Mouse (Mus musculus) small intestine, adult 2 months (tissue): ENCODE results near the gene Epha4. TPM values are rescaled to one million over a fixed set of nuclear protein-coding genes. Genes with fewer than 3 reads are reported as not detected.

ENCODE experiments used
- H3K27ac ChIP-seq: fragments of 200-500 bp; 2 replicates; pipeline ENCODE4 v1.5.1; 2012; ENCODE audit warnings: low read depth, low read length, control low read depth, inconsistent platforms; ENCODE audit not compliant: insufficient read depth
- H3K27me3 ChIP-seq: fragments of 200-500 bp; 2 replicates; pipeline ENCODE4 v1.6.1; 2012; ENCODE audit warnings: mild to moderate bottlenecking, moderate library complexity, low read length, inconsistent platforms; ENCODE audit not compliant: control insufficient read depth, insufficient read depth
- H3K36me3 ChIP-seq: fragments of 200-500 bp; 2 replicates; pipeline ENCODE4 v1.6.1; 2012; ENCODE audit warnings: mild to moderate bottlenecking, low read length, control low read depth, inconsistent platforms; ENCODE audit not compliant: control insufficient read depth, insufficient read depth
- H3K4me1 ChIP-seq: fragments of 200-500 bp; 2 replicates; pipeline ENCODE4 v1.6.1; 2012; ENCODE audit warnings: low read length, inconsistent platforms, mixed read lengths; ENCODE audit not compliant: control insufficient read depth, insufficient read depth, insufficient read length
- H3K4me3 ChIP-seq: fragments of 200-500 bp; 2 replicates; pipeline ENCODE4 v1.5.1; 2012; ENCODE audit warnings: low read depth, mild to moderate bottlenecking, control low read depth, inconsistent platforms, low read length, moderate library complexity
- CTCF ChIP-seq: fragments of 200-500 bp; IDR thresholded peaks from 2 replicates; pipeline ENCODE4 v1.5.1; 2012; ENCODE audit warnings: low read depth, mild to moderate bottlenecking, control low read depth, inconsistent platforms, low read length, moderate library complexity, mixed read lengths; ENCODE audit not compliant: insufficient replicate concordance, insufficient read length; ENCODE audit errors: extremely low read depth
- POLR2A ChIP-seq: fragments of 200-500 bp; IDR thresholded peaks from 2 replicates; pipeline ENCODE4 v1.6.1; 2012; ENCODE audit warnings: low read depth, mild to moderate bottlenecking, control low read depth, inconsistent platforms, low read length, moderate library complexity
- WGBS: fragments of 180-500 bp; shearing (Covaris S2); methylation state at CpG from one replicate; pipeline ENCODE4 v1.1.7; 2018; 5-methylcytosine and 5-hydroxymethylcytosine counted together
- polyA plus RNA-seq: library from polyadenylated mRNA; depleted of rRNA; stranded (reverse); fragments of >200 nt; gene quantifications from 2 replicates; pipeline ENCODE4 v1.2.3, GENCODE M21; 2012

Gene Epha4
- polyA plus RNA-seq, 1 experiment, result 2.6 TPM

DNA sequence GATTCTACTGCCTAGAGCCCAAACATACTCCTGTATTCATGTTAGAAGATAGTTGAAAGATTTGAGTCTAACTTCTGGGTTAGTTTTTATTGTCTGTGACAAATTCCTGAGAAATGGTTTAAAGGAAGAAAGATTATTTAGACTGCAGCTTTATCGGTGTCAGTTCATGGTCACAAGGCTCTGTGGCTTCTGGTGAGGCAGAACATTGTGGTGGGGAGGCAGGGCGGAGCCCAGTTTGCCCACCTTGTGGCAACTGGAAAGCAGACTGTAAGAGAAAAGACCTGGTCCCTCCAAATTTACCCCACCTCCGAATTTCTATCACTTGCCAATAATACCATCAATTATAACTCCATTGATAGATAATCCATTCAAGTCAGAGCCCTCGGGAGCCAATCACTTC, 171.1 kb downstream of the Epha4 start:
- Histone ChIP-seq H3K27ac (no peak overlapping the region), H3K27me3 (no peaks in the 10 kb centered on the region), H3K4me3 (no peak overlapping the region), H3K36me3 (no peaks in the 10 kb centered on the region), H3K4me1 (no peaks in the 10 kb centered on the region)
- WGBS, result 76% methylated on average over 4 of the region's 4 CpGs
- TF ChIP-seq CTCF (no peak), POLR2A (no peak)

DNA sequence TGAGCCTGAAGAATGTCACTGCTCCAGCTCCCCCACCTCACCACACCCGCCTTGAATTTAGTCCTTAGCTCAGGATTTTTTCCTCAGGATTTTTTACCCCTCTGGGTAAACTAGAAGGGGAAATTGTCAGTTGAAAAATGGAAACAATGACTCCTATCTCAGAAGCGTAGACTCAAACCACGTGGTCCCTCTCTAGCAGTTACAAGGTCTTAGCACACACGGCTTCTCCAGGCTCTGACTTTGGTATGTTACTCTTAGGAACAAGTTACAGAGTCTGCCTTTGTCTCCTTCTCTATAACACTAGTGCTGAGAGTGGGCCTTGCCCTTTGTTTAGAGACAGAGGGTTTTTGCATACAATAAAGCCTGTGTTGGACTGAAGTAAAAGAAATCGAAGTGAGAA, 175.2 kb downstream of the Epha4 start:
- Histone ChIP-seq H3K4me1 (no peaks in the 10 kb centered on the region), H3K36me3 (no peaks in the 10 kb centered on the region), H3K4me3 (no peak overlapping the region), H3K27ac (no peak overlapping the region), H3K27me3 (no peaks in the 10 kb centered on the region)
- 76% methylated on average over 5 of the region's 5 CpGs for WGBS
- TF ChIP-seq CTCF, result no peak
- TF ChIP-seq POLR2A, result no peak

DNA sequence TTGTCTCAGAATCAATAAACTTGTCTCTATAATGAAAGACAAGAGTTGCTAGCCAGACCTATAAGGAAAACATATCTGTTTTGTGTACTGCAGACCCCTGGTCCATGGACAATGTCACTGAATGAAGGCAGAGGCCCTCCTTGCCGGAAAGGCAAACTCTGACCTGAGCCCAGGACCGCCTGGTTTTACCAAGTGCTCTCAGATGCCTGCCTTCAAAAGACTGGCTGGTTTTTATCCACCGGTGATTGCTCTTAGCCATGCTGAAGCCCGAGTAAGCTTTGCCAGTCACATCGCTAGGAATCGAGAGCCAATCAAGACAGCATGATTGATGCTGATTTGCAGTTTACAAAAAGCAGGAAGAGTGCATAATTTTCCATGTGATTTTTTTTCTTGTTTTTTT, 176.5 kb downstream of the Epha4 start:
- TF ChIP-seq CTCF (no peak), POLR2A (no peak)
- Histone ChIP-seq H3K27me3 (no peaks in the 10 kb centered on the region), H3K27ac (no peak overlapping the region), H3K36me3 (no peaks in the 10 kb centered on the region), H3K4me1 (no peaks in the 10 kb centered on the region), H3K4me3 (no peak overlapping the region)
- WGBS, result 57% methylated on average over 6 of the region's 6 CpGs

DNA sequence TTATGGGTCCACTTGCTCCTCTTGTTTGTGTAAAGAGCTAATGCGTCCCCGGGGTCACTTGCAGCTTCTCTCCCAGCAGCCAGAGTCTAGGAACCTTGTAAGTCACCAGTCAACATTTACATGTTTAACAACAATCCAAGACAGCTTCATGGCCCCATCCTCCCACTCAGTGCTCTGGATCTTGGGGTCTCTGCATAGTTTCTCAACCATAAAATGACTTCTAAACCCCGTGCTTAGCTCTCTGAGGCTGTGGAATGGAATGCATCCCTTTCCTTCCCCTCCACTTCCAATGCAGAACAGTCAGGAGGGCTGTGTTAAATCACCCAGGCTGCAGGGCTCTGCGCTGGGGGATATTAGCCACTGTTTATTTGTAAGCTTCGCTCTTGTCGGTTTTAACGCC, 178.0 kb downstream of the Epha4 start:
- Histone ChIP-seq H3K4me1 (no peaks in the 10 kb centered on the region), H3K27me3 (no peaks in the 10 kb centered on the region), H3K36me3 (no peaks in the 10 kb centered on the region), H3K27ac (no peak overlapping the region), H3K4me3 (no peak overlapping the region)
- TF ChIP-seq CTCF (no peak), POLR2A (no peak)
- WGBS, result 85% methylated on average over 7 of the region's 7 CpGs

DNA sequence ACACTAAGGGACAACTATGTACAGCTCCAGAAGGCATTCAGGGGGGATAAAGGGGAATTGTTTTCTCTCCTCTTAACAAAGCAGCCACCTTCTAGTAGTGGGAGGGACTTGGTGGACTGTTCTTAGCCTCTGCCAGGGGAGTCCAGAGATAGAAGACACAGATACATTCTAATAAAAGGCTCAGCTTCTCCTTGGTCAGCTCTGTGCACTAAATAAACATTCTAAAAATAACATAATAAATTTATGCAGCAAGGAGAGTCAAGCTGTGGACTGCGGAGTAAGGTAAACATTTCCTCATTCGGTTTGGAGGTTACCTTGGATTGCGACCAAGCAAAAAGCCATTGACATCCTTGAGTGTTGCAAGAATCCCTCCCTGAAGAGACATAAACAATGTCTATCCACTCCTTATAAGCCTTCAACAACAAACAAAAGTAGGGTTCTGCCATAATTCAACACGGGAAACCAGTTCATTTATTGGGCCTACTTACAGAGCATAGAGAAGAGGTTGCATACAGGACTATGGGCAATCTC, 196.2 kb downstream of the Epha4 start:
- 29% methylated on average over 4 of the region's 4 CpGs for WGBS
- H3K36me3 ChIP-seq, result no peaks in the 10 kb centered on the region
- no peaks in the 10 kb centered on the region for H3K27me3 ChIP-seq
- H3K4me3 ChIP-seq, result no peak overlapping the region
- TF ChIP-seq POLR2A (no peak), CTCF (no peak)
- no peaks in the 10 kb centered on the region for H3K4me1 ChIP-seq
- no peak overlapping the region for H3K27ac ChIP-seq
